Mouse (Mus musculus) midbrain, embryonic 15.5 days (tissue): ENCODE measurements around the gene Tjp2. TPM values are rescaled to one million over a fixed set of nuclear protein-coding genes. Genes with fewer than 3 reads are reported as not detected.

Experiments
- ATAC-seq: fragments of 200-750 bp; cut with Nextera tagmentation; replicated peaks from 2 replicates; pipeline ENCODE4 v1.8.0; 2017; ENCODE audit warnings: moderate TSS enrichment
- H3K27ac ChIP-seq: fragments of 300-500 bp; sonication (generic); 2 replicates; pipeline ENCODE4 v1.5.1; 2015; ENCODE audit warnings: mild to moderate bottlenecking, inconsistent platforms
- H3K27me3 ChIP-seq: fragments of 300-500 bp; sonication (generic); replicated peaks from 2 replicates; pipeline ENCODE4 v1.6.1; 2015; ENCODE audit warnings: inconsistent platforms
- H3K36me3 ChIP-seq: fragments of 300-500 bp; sonication (generic); replicated peaks from 2 replicates; pipeline ENCODE4 v1.6.1; 2015; ENCODE audit warnings: inconsistent platforms
- H3K4me1 ChIP-seq: fragments of 300-500 bp; sonication (generic); 2 replicates; pipeline ENCODE4 v1.6.1; 2015; ENCODE audit warnings: inconsistent platforms
- H3K4me2 ChIP-seq: fragments of 300-500 bp; sonication (generic); 2 replicates; pipeline ENCODE4 v1.6.1; 2015; ENCODE audit warnings: inconsistent platforms, mild to moderate bottlenecking, moderate library complexity
- H3K4me3 ChIP-seq: fragments of 300-500 bp; sonication (generic); 2 replicates; pipeline ENCODE4 v1.5.1; 2015; ENCODE audit warnings: mild to moderate bottlenecking, inconsistent platforms
- H3K9ac ChIP-seq: fragments of 300-500 bp; sonication (generic); 2 replicates; pipeline ENCODE4 v1.6.1; 2015; ENCODE audit warnings: mild to moderate bottlenecking, inconsistent platforms
- H3K9me3 ChIP-seq: fragments of 300-500 bp; sonication (generic); 2 replicates; pipeline ENCODE4 v1.6.1; 2016; ENCODE audit warnings: inconsistent platforms
- WGBS: fragments of 180-500 bp; shearing (Covaris S2); methylation state at CpG from one replicate; pipeline ENCODE4 v1.1.7; 2015; ENCODE audit warnings: mixed read lengths; 5-methylcytosine and 5-hydroxymethylcytosine counted together
- polyA plus RNA-seq: library from polyadenylated mRNA; unstranded; fragments of >200 nt; fragmentation: Nextera tagmentation; extraction: Ambion mirVana; gene quantifications from 2 replicates; pipeline ENCODE4 v1.2.1, GENCODE M21; 2015

Gene Tjp2
- polyA plus RNA-seq = 13.9 and 14.4 TPM in 2 replicates

DNA sequence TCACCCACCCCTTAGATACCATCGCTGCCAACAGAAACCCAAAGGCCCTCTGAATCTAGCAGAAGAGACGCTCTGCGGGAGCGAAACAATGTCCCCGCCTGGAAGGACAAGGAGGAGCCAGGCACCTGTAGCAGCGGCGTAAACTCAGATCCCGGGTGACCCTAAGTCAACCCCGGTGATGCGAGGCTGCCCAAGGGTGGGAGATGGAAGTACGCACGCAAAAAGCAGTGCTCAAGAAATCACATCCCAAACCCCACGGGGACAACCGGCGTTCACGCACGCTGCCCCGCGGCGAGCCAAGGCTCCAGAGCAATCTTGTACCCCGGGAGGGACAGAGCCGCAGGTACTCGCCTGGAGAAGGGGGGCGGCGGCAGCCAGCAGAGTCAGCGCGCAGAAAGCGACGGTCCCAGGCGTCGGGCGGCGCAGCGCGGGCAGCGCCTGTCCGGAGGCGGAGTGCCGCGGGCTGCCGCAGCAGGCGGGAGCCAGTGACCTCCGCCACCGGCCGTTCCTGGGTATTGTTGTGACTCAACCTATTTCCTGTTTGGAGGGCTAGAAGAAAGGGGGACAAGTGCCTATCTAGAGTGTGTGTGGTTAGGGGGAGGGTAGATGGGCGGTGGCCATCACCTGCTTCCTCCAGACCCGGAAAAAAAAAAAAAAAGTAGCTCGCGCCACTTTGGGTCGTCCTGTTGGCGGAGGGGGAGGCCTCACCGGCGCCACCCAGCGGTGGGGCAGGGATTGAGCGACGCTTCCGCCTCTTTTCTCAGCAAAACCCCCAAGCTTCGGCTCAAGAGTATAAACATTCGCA is at the start of gene Tjp2:
Gene Tjp2, minus strand, starts transcription at position 531 of the 805 bp plus-strand sequence.
- Histone ChIP-seq H3K27ac (peak within 1 kb of the TSS; percentile 0; the same call in 1 of the 2 replicates), H3K4me2 (peak within 1 kb of the TSS; percentile 94)
- ATAC-seq = peak; percentile 62

DNA sequence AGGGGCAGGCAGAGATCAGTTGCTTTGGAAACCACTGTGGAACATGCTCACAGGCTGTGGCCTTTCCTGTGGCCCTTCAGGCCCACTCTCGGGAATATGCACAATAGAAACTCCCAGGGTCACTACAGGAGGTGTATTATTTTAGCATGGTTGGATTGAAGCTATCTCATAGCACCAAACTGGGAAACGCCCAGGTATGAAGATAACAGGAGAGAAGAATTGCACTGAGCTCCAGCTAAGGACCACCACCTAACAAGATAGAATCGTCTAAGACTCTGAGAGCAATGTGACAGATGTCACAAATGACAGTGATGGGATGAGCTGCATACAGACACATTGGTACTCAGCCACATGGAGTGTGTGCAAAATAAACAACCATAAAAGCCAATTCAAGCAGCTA is 49.5 kb upstream of the Tjp2 start:
- no peak overlapping the region for H3K27ac ChIP-seq
- 0 out of 2 replicates have a peak, but pooled peaks cover 2% of the 10 kb centered on the region for H3K27me3 ChIP-seq
- H3K4me2 ChIP-seq = no peak overlapping the region
- H3K4me3 ChIP-seq = no peak overlapping the region
- H3K4me1 ChIP-seq = peaks cover 13% of the 10 kb centered on the region
- H3K36me3 ChIP-seq = no peaks in the 10 kb centered on the region
- ATAC-seq = no peak
- WGBS = 53% methylated on average over 3 of the region's 3 CpGs
- no peaks in the 10 kb centered on the region for H3K9me3 ChIP-seq
- no peak overlapping the region for H3K9ac ChIP-seq

More for the DNA sequence above, at the start of gene Tjp2:
- peak within 1 kb of the TSS; percentile 49 for H3K4me3 ChIP-seq
- H3K27me3 ChIP-seq = peaks cover 35% of the 10 kb centered on the region
- WGBS = under 1% methylated on average over 59 of the region's 59 CpGs
- H3K9me3 ChIP-seq = no peaks in the 10 kb centered on the region
- peak within 1 kb of the TSS; percentile 40 for H3K9ac ChIP-seq
- no peaks in the 10 kb centered on the region for H3K36me3 ChIP-seq
- peaks cover 16% of the 10 kb centered on the region for H3K4me1 ChIP-seq

DNA sequence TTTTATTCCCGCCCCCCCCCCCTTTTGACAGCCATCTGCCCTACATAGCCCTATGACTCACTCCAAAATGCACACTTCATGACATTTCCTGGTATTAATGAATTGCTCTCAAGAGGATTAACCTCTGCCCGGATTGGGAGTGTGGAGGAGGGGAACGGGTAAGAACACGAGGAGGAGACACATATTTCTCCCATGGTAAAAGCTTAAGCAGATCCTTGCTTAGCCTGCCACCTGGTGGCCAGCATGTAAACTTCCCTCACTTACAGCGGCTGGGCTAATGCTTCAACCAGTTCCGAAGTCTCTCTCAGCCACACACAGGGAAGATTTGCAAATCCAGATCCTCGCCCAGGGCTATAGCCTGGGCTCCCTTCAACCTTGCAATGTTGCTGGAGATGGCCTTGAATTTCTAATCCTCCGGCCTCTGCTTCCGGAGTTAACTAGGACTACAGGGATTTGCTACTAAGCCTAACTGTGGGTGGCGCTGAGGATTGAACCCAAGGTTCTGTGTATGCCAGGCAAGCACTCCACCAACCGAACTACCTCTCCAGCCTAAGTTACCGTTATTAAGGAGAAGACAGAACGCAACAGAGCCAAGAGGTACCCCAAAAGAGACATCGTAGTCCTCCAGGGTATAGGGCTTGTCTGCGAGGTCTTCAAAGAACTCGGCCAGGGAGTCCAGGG is 47.1 kb upstream of the Tjp2 start:
- peak; percentile 89 for ATAC-seq
- Histone ChIP-seq H3K36me3 (no peaks in the 10 kb centered on the region), H3K4me2 (peak overlapping the region; percentile 19), H3K9ac (no peak overlapping the region), H3K9me3 (no peaks in the 10 kb centered on the region), H3K4me3 (no peak overlapping the region), H3K27me3 (0 out of 2 replicates have a peak, but pooled peaks cover 2% of the 10 kb centered on the region), H3K4me1 (peaks cover 21% of the 10 kb centered on the region; the same call in 1 of the 2 replicates), H3K27ac (no peak overlapping the region)
- 38% methylated on average over 16 of the region's 16 CpGs for WGBS

DNA sequence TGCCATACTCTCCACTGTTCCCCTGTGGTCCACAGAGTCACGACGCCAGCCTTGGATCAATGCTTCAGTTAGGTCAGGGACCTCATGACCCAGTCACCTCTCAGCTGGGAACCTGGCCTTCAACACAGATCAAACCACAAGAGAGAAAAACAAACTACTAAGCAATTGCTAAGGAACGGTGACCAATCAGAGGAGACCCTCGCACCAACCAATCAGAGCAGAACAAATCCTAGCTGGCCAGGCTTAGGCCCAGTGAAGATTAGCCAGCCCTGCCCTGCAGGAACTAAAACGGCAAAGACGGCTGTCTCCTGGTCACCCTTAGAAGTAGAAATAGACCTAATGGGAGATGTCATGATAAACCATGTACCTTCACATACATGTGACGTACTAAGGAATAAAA is 46.5 kb upstream of the Tjp2 start:
- H3K27ac ChIP-seq = no peak overlapping the region
- 24% methylated on average over 7 of the region's 7 CpGs for WGBS
- 0 out of 2 replicates have a peak, but pooled peaks cover 2% of the 10 kb centered on the region for H3K27me3 ChIP-seq
- H3K4me2 ChIP-seq = peak overlapping the region; percentile 19
- peak; percentile 76 for ATAC-seq
- no peaks in the 10 kb centered on the region for H3K9me3 ChIP-seq
- H3K9ac ChIP-seq = no peak overlapping the region
- H3K4me1 ChIP-seq = peaks cover 21% of the 10 kb centered on the region; the same call in 1 of the 2 replicates
- H3K4me3 ChIP-seq = no peak overlapping the region
- no peaks in the 10 kb centered on the region for H3K36me3 ChIP-seq

DNA sequence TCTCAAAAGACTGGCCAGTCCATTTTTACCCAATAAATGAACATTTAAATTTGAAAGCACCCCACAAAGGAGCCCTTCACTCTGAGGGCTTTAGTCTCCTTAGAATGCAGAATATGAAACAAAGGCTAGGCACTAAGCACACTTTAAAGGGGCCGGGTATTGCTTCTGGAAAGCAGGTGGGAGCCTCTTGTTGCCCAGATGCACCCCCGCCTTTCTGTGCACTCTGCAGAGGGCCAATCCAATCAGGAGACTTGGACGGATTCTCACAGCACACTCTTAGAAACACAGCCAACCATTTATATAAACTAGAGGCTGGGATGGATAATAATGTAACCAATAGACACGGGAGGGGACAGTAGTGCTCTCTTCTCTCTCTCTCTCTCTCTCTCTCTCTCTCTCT is 43.7 kb upstream of the Tjp2 start:
- H3K9ac ChIP-seq = no peak overlapping the region
- no peaks in the 10 kb centered on the region for H3K36me3 ChIP-seq
- H3K9me3 ChIP-seq = no peaks in the 10 kb centered on the region
- peak; percentile 45; the same call in 1 of the 2 replicates for ATAC-seq
- WGBS = 25% methylated on average over 4 of the region's 4 CpGs
- peaks cover 21% of the 10 kb centered on the region; the same call in 1 of the 2 replicates for H3K4me1 ChIP-seq
- H3K27me3 ChIP-seq = 0 out of 2 replicates have a peak, but pooled peaks cover 2% of the 10 kb centered on the region
- peak overlapping the region; percentile 31; the same call in 1 of the 2 replicates for H3K27ac ChIP-seq
- no peak overlapping the region for H3K4me3 ChIP-seq
- H3K4me2 ChIP-seq = no peak overlapping the region

DNA sequence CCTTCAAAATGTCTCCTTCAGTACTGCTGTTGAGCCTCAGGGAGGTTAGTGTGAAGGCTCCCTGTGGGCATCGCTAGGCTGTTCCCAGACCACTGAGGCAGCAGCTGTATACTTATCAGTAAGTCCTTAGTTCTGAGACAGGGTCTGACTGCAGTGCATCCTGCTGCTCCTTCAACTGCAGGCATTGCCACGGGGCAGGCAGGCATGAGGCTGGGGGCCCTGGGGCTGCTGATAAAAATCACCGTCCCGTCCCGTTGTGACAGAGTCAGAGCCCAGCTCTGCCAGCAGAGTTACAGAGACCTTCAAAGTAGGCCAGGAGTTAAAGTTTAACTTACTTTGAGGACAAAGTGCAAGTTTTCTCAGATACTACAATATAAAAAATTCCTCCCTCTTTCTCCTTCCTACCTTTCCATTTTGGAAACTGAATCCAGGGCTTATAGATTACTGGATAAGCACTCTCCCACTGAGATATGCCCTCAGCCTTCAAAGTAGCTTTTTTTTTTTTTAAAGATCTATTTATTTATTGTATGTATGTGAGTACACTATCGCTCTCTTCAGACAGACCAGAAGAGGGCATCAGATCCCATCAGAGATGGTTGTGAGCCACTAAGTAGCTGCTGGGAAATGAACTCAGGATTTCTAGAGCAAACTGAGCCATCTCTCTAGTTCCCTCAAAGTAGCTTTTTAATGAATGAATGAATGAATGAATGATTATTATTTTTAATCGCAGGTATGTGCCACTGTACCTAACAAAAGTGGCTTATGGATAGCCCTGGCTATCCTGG is 41.4 kb upstream of the Tjp2 start:
- Histone ChIP-seq H3K4me1 (peaks cover 19% of the 10 kb centered on the region; the same call in 1 of the 2 replicates), H3K27ac (no peak overlapping the region), H3K4me3 (no peak overlapping the region), H3K9me3 (no peaks in the 10 kb centered on the region), H3K4me2 (no peak overlapping the region), H3K27me3 (0 out of 2 replicates have a peak, but pooled peaks cover 2% of the 10 kb centered on the region), H3K36me3 (no peaks in the 10 kb centered on the region), H3K9ac (no peak overlapping the region)
- WGBS = 90% methylated on average over 7 of the region's 7 CpGs
- ATAC-seq = no peak

DNA sequence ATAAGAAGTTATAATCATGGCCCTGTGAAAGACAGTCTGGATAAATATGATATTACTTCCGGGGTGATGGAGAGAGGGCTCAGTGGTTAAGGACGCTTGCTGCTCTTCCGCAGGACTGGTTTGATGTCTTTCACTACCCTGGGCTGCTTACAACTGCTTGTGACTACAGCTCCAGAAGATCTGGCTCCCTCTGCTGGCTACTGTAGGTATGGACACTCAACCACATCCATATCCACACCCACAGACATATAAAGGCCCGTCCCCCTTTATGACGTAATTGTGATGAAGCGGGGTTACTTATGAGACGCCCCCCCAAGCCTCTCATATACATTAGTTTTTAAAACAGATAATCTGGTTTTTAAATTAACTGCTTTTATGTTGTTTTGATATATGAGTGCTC is 40.2 kb upstream of the Tjp2 start:
- WGBS = 52% methylated on average over 7 of the region's 7 CpGs
- H3K4me1 ChIP-seq = peaks cover 13% of the 10 kb centered on the region; the same call in 1 of the 2 replicates
- no peaks in the 10 kb centered on the region for H3K36me3 ChIP-seq
- H3K27me3 ChIP-seq = no peaks in the 10 kb centered on the region
- ATAC-seq = peak; percentile 75
- no peak overlapping the region for H3K4me3 ChIP-seq
- no peak overlapping the region for H3K9ac ChIP-seq
- no peaks in the 10 kb centered on the region for H3K9me3 ChIP-seq
- H3K27ac ChIP-seq = no peak overlapping the region
- H3K4me2 ChIP-seq = no peak overlapping the region

DNA sequence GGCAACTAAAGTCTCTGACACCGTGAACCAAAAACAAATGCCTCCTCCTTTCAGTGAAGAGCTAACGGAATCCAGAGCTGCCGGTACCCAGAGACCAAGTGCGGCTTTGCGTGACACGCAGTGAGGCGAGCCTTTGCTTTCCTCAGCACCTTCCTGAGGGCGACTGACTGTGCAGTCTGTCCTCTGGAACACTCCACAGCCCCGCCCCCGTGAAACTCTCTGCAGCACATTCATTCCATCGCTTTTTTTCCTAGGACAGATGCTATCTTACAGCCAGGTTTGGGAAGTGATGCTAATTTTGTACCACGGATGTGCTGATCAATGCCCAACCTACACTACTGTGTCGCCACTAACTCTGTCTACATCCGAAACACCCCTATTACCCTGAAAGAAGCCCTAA is 37.9 kb upstream of the Tjp2 start:
- Histone ChIP-seq H3K4me1 (0 out of 2 replicates have a peak, but pooled peaks cover 4% of the 10 kb centered on the region), H3K27ac (no peak overlapping the region), H3K36me3 (no peaks in the 10 kb centered on the region), H3K4me2 (no peak overlapping the region), H3K27me3 (no peaks in the 10 kb centered on the region), H3K9me3 (no peaks in the 10 kb centered on the region), H3K4me3 (no peak overlapping the region), H3K9ac (no peak overlapping the region)
- 92% methylated on average over 14 of the region's 14 CpGs for WGBS
- no peak for ATAC-seq

DNA sequence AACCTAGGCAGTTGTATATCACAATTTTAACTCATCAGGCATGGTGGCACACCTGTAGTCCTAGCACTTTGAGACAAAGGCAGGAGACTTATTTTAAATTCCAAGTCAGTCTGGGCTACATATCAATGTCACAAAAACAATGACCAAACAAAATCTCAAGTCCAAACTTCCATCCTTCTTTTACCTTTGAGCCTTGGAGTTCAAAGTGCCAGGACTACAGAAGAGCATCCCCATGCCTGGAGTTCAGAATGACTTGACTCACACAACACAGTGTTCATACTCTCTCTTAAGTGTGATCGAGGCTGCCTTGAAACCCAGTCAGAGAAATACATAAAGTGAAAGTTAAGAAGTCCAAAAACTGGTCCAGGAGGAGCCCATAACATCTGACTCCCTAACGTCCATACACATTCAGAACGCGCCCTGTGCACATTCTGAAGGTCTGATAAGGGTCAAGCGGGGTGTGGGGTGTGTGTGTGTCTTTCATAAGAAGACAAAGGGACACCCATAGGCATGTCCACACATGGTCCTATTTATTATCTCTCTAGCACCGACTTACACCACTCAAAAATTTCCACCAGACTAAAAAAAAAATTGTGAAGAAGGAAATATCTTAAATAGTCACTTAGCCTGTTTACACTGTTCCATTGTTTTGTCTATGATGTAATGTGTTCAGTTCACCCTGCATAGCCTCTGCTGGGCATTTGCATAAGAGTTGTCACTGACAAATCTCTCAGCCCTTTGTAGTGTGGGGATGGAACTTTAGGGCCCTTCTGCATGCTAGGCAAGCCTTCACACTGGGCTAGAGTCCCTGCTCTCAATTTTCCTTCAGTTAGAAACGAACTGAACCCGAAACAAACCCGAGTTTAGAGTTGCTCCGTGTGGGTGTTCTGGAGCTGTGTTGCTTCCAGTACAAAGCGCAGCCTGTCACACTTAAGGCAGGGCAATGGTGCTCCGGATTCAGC is 34.8 kb upstream of the Tjp2 start:
- H3K9ac ChIP-seq = no peak overlapping the region
- H3K27ac ChIP-seq = no peak overlapping the region
- H3K27me3 ChIP-seq = no peaks in the 10 kb centered on the region
- WGBS = 59% methylated on average over 12 of the region's 12 CpGs
- no peak overlapping the region for H3K4me2 ChIP-seq
- no peak for ATAC-seq
- H3K9me3 ChIP-seq = no peaks in the 10 kb centered on the region
- no peaks in the 10 kb centered on the region for H3K36me3 ChIP-seq
- no peak overlapping the region for H3K4me3 ChIP-seq
- no peaks in the 10 kb centered on the region for H3K4me1 ChIP-seq

DNA sequence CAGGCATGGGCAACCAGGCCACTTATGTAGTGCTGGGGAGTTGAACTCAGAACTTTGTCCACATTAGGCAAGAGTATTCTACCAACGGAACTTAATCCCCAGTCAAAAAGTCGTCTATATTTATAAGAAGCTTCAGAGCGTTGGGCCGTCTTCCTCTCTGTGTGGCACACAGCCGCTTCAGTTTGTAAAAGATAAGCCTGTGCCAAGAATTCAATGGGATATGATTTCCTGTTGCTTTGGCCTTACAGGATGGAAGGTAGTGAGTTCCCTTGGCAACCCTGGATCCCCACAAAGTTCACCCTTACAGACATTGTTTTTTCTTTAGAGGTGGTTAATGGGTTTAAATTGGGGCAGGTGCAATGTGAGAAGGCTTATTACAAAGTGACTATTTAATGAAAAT is 33.5 kb upstream of the Tjp2 start:
- ATAC-seq = no peak
- Histone ChIP-seq H3K27ac (no peak overlapping the region), H3K4me2 (no peak overlapping the region), H3K4me3 (no peak overlapping the region), H3K36me3 (no peaks in the 10 kb centered on the region), H3K9me3 (no peaks in the 10 kb centered on the region), H3K27me3 (no peaks in the 10 kb centered on the region), H3K9ac (no peak overlapping the region), H3K4me1 (no peaks in the 10 kb centered on the region)
- 71% methylated on average over 5 of the region's 5 CpGs for WGBS

DNA sequence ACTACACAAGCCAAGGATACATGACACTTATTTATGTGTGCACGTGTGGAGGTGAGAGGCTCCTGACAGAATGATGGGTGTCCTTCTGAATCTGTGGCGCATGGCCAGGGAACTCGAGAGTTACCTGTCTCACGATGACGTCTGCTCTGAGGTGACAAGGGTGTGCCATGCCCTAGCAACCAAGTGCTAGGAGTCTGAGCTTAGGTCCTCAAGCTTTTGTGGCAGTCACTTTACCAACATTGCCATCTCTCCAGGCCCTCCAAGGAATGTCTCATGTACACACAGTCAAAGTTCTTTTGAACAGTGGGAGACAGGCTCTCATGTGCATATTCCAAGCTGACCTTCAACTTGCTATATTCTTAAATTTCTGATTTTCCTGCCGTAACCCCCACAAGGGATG is 33.1 kb upstream of the Tjp2 start:
- no peaks in the 10 kb centered on the region for H3K36me3 ChIP-seq
- no peak overlapping the region for H3K4me2 ChIP-seq
- 96% methylated on average over 6 of the region's 6 CpGs for WGBS
- no peak for ATAC-seq
- H3K9me3 ChIP-seq = no peaks in the 10 kb centered on the region
- H3K9ac ChIP-seq = no peak overlapping the region
- no peaks in the 10 kb centered on the region for H3K4me1 ChIP-seq
- no peaks in the 10 kb centered on the region for H3K27me3 ChIP-seq
- no peak overlapping the region for H3K4me3 ChIP-seq
- no peak overlapping the region for H3K27ac ChIP-seq
